Mouse (Mus musculus): Measurements from ENCODE around the gene Diaph3. TPM values are rescaled to one million over a fixed set of nuclear protein-coding genes. Genes with fewer than 3 reads are reported as not detected.

Gene Diaph3
- polyA plus RNA-seq, 1 experiment from 2014 or later: 19.2 TPM

- Histone ChIP-seq H3K4me3 (no peak overlapping the region), H3K27ac (no peak overlapping the region), H3K9ac (no peak overlapping the region), H3K4me2 (no peak overlapping the region), H3K36me3 (no peaks in the 10 kb centered on the region; the same call in 1 of the 2 replicates), H3K4me1 (no peaks in the 10 kb centered on the region), H3K27me3 (no peaks in the 10 kb centered on the region), H3K9me3 (no peaks in the 10 kb centered on the region)
- ATAC-seq (ENCODE audit: borderline replicate concordance, extremely low read depth, low FRiP score, low TSS enrichment): no peak
These were observed 242.1 kb downstream of the Diaph3 start for GRCm38 (mm10) chr14:86898898-86899297.

GRCm38 (mm10) chr14:86889070-86889804 lies 251.8 kb downstream of the Diaph3 start:
- Histone ChIP-seq H3K4me3 (no peak overlapping the region), H3K27me3 (no peaks in the 10 kb centered on the region), H3K27ac (peak overlapping the region; percentile 48), H3K4me2 (no peak overlapping the region), H3K9me3 (no peaks in the 10 kb centered on the region), H3K36me3 (no peaks in the 10 kb centered on the region; the same call in 1 of the 2 replicates), H3K4me1 (no peaks in the 10 kb centered on the region), H3K9ac (no peak overlapping the region)
- ATAC-seq (ENCODE audit: borderline replicate concordance, extremely low read depth, low FRiP score, low TSS enrichment): peak; percentile 91; the same call in 1 of the 2 replicates
- WGBS: 48% methylated on average over 3 of the region's 3 CpGs

- Histone ChIP-seq H3K9ac (no peak overlapping the region), H3K4me1 (no peaks in the 10 kb centered on the region), H3K4me3 (no peak overlapping the region), H3K27ac (no peak overlapping the region), H3K4me2 (no peak overlapping the region), H3K27me3 (no peaks in the 10 kb centered on the region), H3K9me3 (no peaks in the 10 kb centered on the region), H3K36me3 (no peaks in the 10 kb centered on the region)
- WGBS: 64% methylated on average over 5 of the region's 5 CpGs
- no peak for ATAC-seq (ENCODE audit: borderline replicate concordance, extremely low read depth, low FRiP score, low TSS enrichment)
These were observed 255.5 kb downstream of the Diaph3 start for GRCm38 (mm10) chr14:86885417-86886098.

- WGBS: 85% methylated on average over 5 of the region's 5 CpGs
- ATAC-seq (ENCODE audit: borderline replicate concordance, extremely low read depth, low FRiP score, low TSS enrichment): no peak
- Histone ChIP-seq H3K4me2 (no peak overlapping the region), H3K36me3 (peaks cover 5% of the 10 kb centered on the region), H3K9ac (no peak overlapping the region), H3K4me1 (no peaks in the 10 kb centered on the region), H3K9me3 (no peaks in the 10 kb centered on the region), H3K27ac (no peak overlapping the region), H3K27me3 (no peaks in the 10 kb centered on the region), H3K4me3 (no peak overlapping the region)
These were observed 271.5 kb downstream of the Diaph3 start for GRCm38 (mm10) chr14:86869536-86869935.

GRCm38 (mm10) chr14:86867143-86867542 lies 273.9 kb downstream of the Diaph3 start:
- WGBS: 69% methylated on average over 3 of the region's 3 CpGs
- Histone ChIP-seq H3K9me3 (no peaks in the 10 kb centered on the region), H3K4me3 (no peak overlapping the region), H3K27me3 (no peaks in the 10 kb centered on the region), H3K4me1 (no peaks in the 10 kb centered on the region), H3K9ac (no peak overlapping the region), H3K27ac (no peak overlapping the region), H3K4me2 (no peak overlapping the region), H3K36me3 (peaks cover 5% of the 10 kb centered on the region)
- no peak for ATAC-seq (ENCODE audit: borderline replicate concordance, extremely low read depth, low FRiP score, low TSS enrichment)

- Histone ChIP-seq H3K9ac (no peak overlapping the region), H3K36me3 (peaks cover 5% of the 10 kb centered on the region), H3K4me2 (no peak overlapping the region), H3K9me3 (no peaks in the 10 kb centered on the region), H3K27me3 (no peaks in the 10 kb centered on the region), H3K27ac (no peak overlapping the region), H3K4me1 (no peaks in the 10 kb centered on the region), H3K4me3 (no peak overlapping the region)
- WGBS: 91% methylated on average over 3 of the region's 3 CpGs
- ATAC-seq (ENCODE audit: borderline replicate concordance, extremely low read depth, low FRiP score, low TSS enrichment): no peak
These were observed 277.0 kb downstream of the Diaph3 start for GRCm38 (mm10) chr14:86864053-86864452.

GRCm38 (mm10) chr14:86861277-86861946 lies 279.6 kb downstream of the Diaph3 start:
- H3K27me3 ChIP-seq: no peaks in the 10 kb centered on the region
- no peak overlapping the region for H3K27ac ChIP-seq
- H3K4me1 ChIP-seq: no peaks in the 10 kb centered on the region
- ATAC-seq (ENCODE audit: borderline replicate concordance, extremely low read depth, low FRiP score, low TSS enrichment): no peak
- no peak overlapping the region for H3K4me2 ChIP-seq
- H3K36me3 ChIP-seq: peaks cover 2% of the 10 kb centered on the region
- no peak overlapping the region for H3K9ac ChIP-seq
- no peak overlapping the region for H3K4me3 ChIP-seq
- 81% methylated on average over 11 of the region's 11 CpGs for WGBS
- no peaks in the 10 kb centered on the region for H3K9me3 ChIP-seq

- H3K27me3 ChIP-seq: no peaks in the 10 kb centered on the region
- no peaks in the 10 kb centered on the region for H3K9me3 ChIP-seq
- H3K4me2 ChIP-seq: no peak overlapping the region
- 80% methylated on average over 4 of the region's 4 CpGs for WGBS
- no peaks in the 10 kb centered on the region for H3K4me1 ChIP-seq
- no peak overlapping the region for H3K27ac ChIP-seq
- H3K9ac ChIP-seq: no peak overlapping the region
- no peak for ATAC-seq (ENCODE audit: borderline replicate concordance, extremely low read depth, low FRiP score, low TSS enrichment)
- no peak overlapping the region for H3K4me3 ChIP-seq
- no peaks in the 10 kb centered on the region for H3K36me3 ChIP-seq
These were observed 293.8 kb downstream of the Diaph3 start for GRCm38 (mm10) chr14:86847154-86847810.

GRCm38 (mm10) chr14:86844075-86844474 lies 297.0 kb downstream of the Diaph3 start:
- Histone ChIP-seq H3K9me3 (no peaks in the 10 kb centered on the region), H3K4me3 (no peak overlapping the region), H3K27me3 (no peaks in the 10 kb centered on the region), H3K9ac (no peak overlapping the region), H3K4me2 (no peak overlapping the region), H3K4me1 (no peaks in the 10 kb centered on the region), H3K36me3 (no peaks in the 10 kb centered on the region), H3K27ac (no peak overlapping the region)
- ATAC-seq (ENCODE audit: borderline replicate concordance, extremely low read depth, low FRiP score, low TSS enrichment): no peak
- 85% methylated on average over 3 of the region's 3 CpGs for WGBS

GRCm38 (mm10) chr14:86837642-86838041 lies 303.4 kb downstream of the Diaph3 start:
- WGBS: 71% methylated on average over 2 of the region's 2 CpGs
- H3K4me1 ChIP-seq: no peaks in the 10 kb centered on the region
- no peak for ATAC-seq (ENCODE audit: borderline replicate concordance, extremely low read depth, low FRiP score, low TSS enrichment)
- no peak overlapping the region for H3K27ac ChIP-seq
- H3K27me3 ChIP-seq: no peaks in the 10 kb centered on the region
- H3K9ac ChIP-seq: no peak overlapping the region
- H3K4me2 ChIP-seq: no peak overlapping the region
- H3K36me3 ChIP-seq: no peaks in the 10 kb centered on the region
- H3K9me3 ChIP-seq: no peaks in the 10 kb centered on the region
- H3K4me3 ChIP-seq: no peak overlapping the region

- H3K4me2 ChIP-seq: no peak overlapping the region
- no peak overlapping the region for H3K9ac ChIP-seq
- no peak for ATAC-seq (ENCODE audit: borderline replicate concordance, extremely low read depth, low FRiP score, low TSS enrichment)
- H3K27ac ChIP-seq: no peak overlapping the region
- no peaks in the 10 kb centered on the region for H3K27me3 ChIP-seq
- no peaks in the 10 kb centered on the region for H3K36me3 ChIP-seq
- 78% methylated on average over 2 of the region's 2 CpGs for WGBS
- H3K9me3 ChIP-seq: no peaks in the 10 kb centered on the region
- H3K4me1 ChIP-seq: no peaks in the 10 kb centered on the region
- no peak overlapping the region for H3K4me3 ChIP-seq
These were observed 306.2 kb downstream of the Diaph3 start for GRCm38 (mm10) chr14:86834851-86835250.

Data from lung, embryonic 15.5 days (tissue).